Mouse (Mus musculus) intestine, embryonic 14.5 days (tissue): ENCODE measurements around the gene Erc2. TPM values are rescaled to one million over a fixed set of nuclear protein-coding genes. Genes with fewer than 3 reads are reported as not detected.

Experiments used
- ATAC-seq: fragments of 200-750 bp; cut with Nextera tagmentation; replicated peaks from 2 replicates; pipeline ENCODE4 v1.8.0; 2017; ENCODE audit warnings: low read depth, moderate number of reproducible peaks, moderate TSS enrichment, moderate library complexity; ENCODE audit not compliant: low FRiP score, low TSS enrichment
- DNase-seq: peaks from one replicate; pipeline ENCODE4 v3.0.0-alpha.2; 2018; ENCODE audit warnings: low spot score
- H3K27ac ChIP-seq: fragments of 300-500 bp; sonication (generic); 2 replicates; pipeline ENCODE4 v1.5.1; 2014; ENCODE audit warnings: low read depth, mild to moderate bottlenecking, control low read depth
- H3K27me3 ChIP-seq: fragments of 300-500 bp; sonication (generic); replicated peaks from 2 replicates; pipeline ENCODE4 v1.6.1; 2014; ENCODE audit warnings: low read length, control low read depth; ENCODE audit not compliant: control insufficient read depth, insufficient read depth
- H3K36me3 ChIP-seq: fragments of 300-500 bp; sonication (generic); 2 replicates; pipeline ENCODE4 v1.6.1; 2014; ENCODE audit warnings: low read length, control low read depth; ENCODE audit not compliant: control insufficient read depth, insufficient read depth
- H3K4me1 ChIP-seq: fragments of 300-500 bp; sonication (generic); replicated peaks from 2 replicates; pipeline ENCODE4 v1.6.1; 2014; ENCODE audit warnings: low read length, control low read depth, mixed read lengths; ENCODE audit not compliant: control insufficient read depth, insufficient read depth
- H3K4me2 ChIP-seq: fragments of 300-500 bp; sonication (generic); 2 replicates; pipeline ENCODE4 v1.6.1; 2014; ENCODE audit warnings: low read length
- H3K4me3 ChIP-seq: fragments of 300-500 bp; sonication (generic); 2 replicates; pipeline ENCODE4 v1.5.1; 2014; ENCODE audit warnings: low read depth, low read length, control low read depth, mixed read lengths
- H3K9ac ChIP-seq: fragments of 300-500 bp; sonication (generic); 2 replicates; pipeline ENCODE4 v1.6.1; 2014; ENCODE audit warnings: mild to moderate bottlenecking, low read length
- H3K9me3 ChIP-seq: fragments of 300-500 bp; sonication (generic); 2 replicates; pipeline ENCODE4 v1.6.1; 2016; ENCODE audit warnings: low read length, control low read depth; ENCODE audit not compliant: control insufficient read depth
- WGBS: fragments of 180-500 bp; shearing (Covaris S2); extraction: QIAGEN DNeasy Blood & Tissue Kit; methylation state at CpG from one replicate; pipeline ENCODE4 v1.1.7; 2014; 5-methylcytosine and 5-hydroxymethylcytosine counted together
- polyA plus RNA-seq: library from polyadenylated mRNA; unstranded; fragments of >200 nt; fragmentation: Nextera tagmentation; extraction: Ambion mirVana; gene quantifications from 2 replicates; pipeline ENCODE4 v1.2.1, GENCODE M21; 2014

The Erc2 gene
- polyA plus RNA-seq, 1 experiment from 2014 or later = 7.8 TPM

GRCm38 (mm10) chr14:28441240-28441967 lies 819.2 kb downstream of the Erc2 start:
- no peaks in the 10 kb centered on the region for H3K27me3 ChIP-seq
- no peaks in the 10 kb centered on the region for H3K9me3 ChIP-seq
- WGBS = 55% methylated on average over 14 of the region's 14 CpGs
- 0 out of 2 replicates have a peak, but pooled peaks cover 6% of the 10 kb centered on the region for H3K4me1 ChIP-seq
- no peak for ATAC-seq
- H3K27ac ChIP-seq = no peak overlapping the region
- no peak overlapping the region for H3K4me3 ChIP-seq
- no peak for DNase-seq
- no peak overlapping the region for H3K4me2 ChIP-seq
- H3K9ac ChIP-seq = no peak overlapping the region
- H3K36me3 ChIP-seq = no peaks in the 10 kb centered on the region

- 76% methylated on average over 7 of the region's 7 CpGs for WGBS
- H3K4me3 ChIP-seq = no peak overlapping the region
- ATAC-seq (no peak), DNase-seq (no peak)
- H3K4me1 ChIP-seq = 0 out of 2 replicates have a peak, but pooled peaks cover 6% of the 10 kb centered on the region
- no peak overlapping the region for H3K27ac ChIP-seq
- H3K27me3 ChIP-seq = no peaks in the 10 kb centered on the region
- H3K9ac ChIP-seq = no peak overlapping the region
- H3K36me3 ChIP-seq = no peaks in the 10 kb centered on the region
- no peaks in the 10 kb centered on the region for H3K9me3 ChIP-seq
- no peak overlapping the region for H3K4me2 ChIP-seq
Observed at GRCm38 (mm10) chr14:28443254-28443944, 821.2 kb downstream of the Erc2 start.

GRCm38 (mm10) chr14:28445737-28446136 lies 823.5 kb downstream of the Erc2 start:
- no peak overlapping the region for H3K9ac ChIP-seq
- no peaks in the 10 kb centered on the region for H3K36me3 ChIP-seq
- H3K4me2 ChIP-seq = no peak overlapping the region
- no peak overlapping the region for H3K4me3 ChIP-seq
- no peaks in the 10 kb centered on the region for H3K9me3 ChIP-seq
- DNase-seq = no peak
- H3K27me3 ChIP-seq = no peaks in the 10 kb centered on the region
- 46% methylated on average over 6 of the region's 6 CpGs for WGBS
- ATAC-seq = no peak
- no peak overlapping the region for H3K27ac ChIP-seq
- H3K4me1 ChIP-seq = 0 out of 2 replicates have a peak, but pooled peaks cover 6% of the 10 kb centered on the region

- no peak for DNase-seq
- 61% methylated on average over 9 of the region's 9 CpGs for WGBS
- Histone ChIP-seq H3K4me1 (no peaks in the 10 kb centered on the region), H3K9me3 (no peaks in the 10 kb centered on the region), H3K9ac (no peak overlapping the region), H3K4me3 (no peak overlapping the region), H3K27ac (no peak overlapping the region), H3K36me3 (no peaks in the 10 kb centered on the region), H3K27me3 (no peaks in the 10 kb centered on the region), H3K4me2 (no peak overlapping the region)
- no peak for ATAC-seq
Observed at GRCm38 (mm10) chr14:28451771-28452170, 829.5 kb downstream of the Erc2 start.

GRCm38 (mm10) chr14:28456372-28457076 lies 834.3 kb downstream of the Erc2 start:
- ATAC-seq = no peak

GRCm38 (mm10) chr14:28457428-28457827 lies 835.2 kb downstream of the Erc2 start:
- Histone ChIP-seq H3K9me3 (no peaks in the 10 kb centered on the region), H3K27me3 (no peaks in the 10 kb centered on the region), H3K9ac (no peak overlapping the region), H3K4me1 (no peaks in the 10 kb centered on the region), H3K4me2 (no peak overlapping the region), H3K36me3 (no peaks in the 10 kb centered on the region), H3K4me3 (no peak overlapping the region), H3K27ac (no peak overlapping the region)
- ATAC-seq = no peak
- 59% methylated on average over 3 of the region's 3 CpGs for WGBS
- DNase-seq = no peak

More at GRCm38 (mm10) chr14:28456372-28457076, 834.3 kb downstream of the Erc2 start:
- DNase-seq = no peak
- Histone ChIP-seq H3K9ac (no peak overlapping the region), H3K4me1 (no peaks in the 10 kb centered on the region), H3K36me3 (no peaks in the 10 kb centered on the region), H3K27ac (no peak overlapping the region), H3K4me2 (no peak overlapping the region), H3K9me3 (no peaks in the 10 kb centered on the region), H3K4me3 (no peak overlapping the region), H3K27me3 (no peaks in the 10 kb centered on the region)
- WGBS = 66% methylated on average over 7 of the region's 7 CpGs

- H3K27ac ChIP-seq = no peak overlapping the region
Observed at GRCm38 (mm10) chr14:28467956-28468355, 845.7 kb downstream of the Erc2 start.

GRCm38 (mm10) chr14:28469696-28470095 lies 847.5 kb downstream of the Erc2 start:
- ATAC-seq = no peak
- Histone ChIP-seq H3K36me3 (no peaks in the 10 kb centered on the region), H3K27ac (no peak overlapping the region), H3K4me2 (no peak overlapping the region), H3K9me3 (no peaks in the 10 kb centered on the region), H3K4me1 (peaks cover 13% of the 10 kb centered on the region), H3K9ac (no peak overlapping the region), H3K4me3 (no peak overlapping the region), H3K27me3 (no peaks in the 10 kb centered on the region)
- WGBS = 26% methylated on average over 4 of the region's 4 CpGs
- no peak for DNase-seq

More at GRCm38 (mm10) chr14:28467956-28468355, 845.7 kb downstream of the Erc2 start:
- H3K4me3 ChIP-seq = no peak overlapping the region
- H3K9ac ChIP-seq = no peak overlapping the region
- no peak overlapping the region for H3K4me2 ChIP-seq
- H3K36me3 ChIP-seq = no peaks in the 10 kb centered on the region
- H3K4me1 ChIP-seq = peaks cover 13% of the 10 kb centered on the region
- DNase-seq (no peak), ATAC-seq (no peak)
- 34% methylated on average over 5 of the region's 5 CpGs for WGBS
- no peaks in the 10 kb centered on the region for H3K9me3 ChIP-seq
- H3K27me3 ChIP-seq = no peaks in the 10 kb centered on the region
